Mouse (Mus musculus) liver, postnatal 0 days (tissue): ENCODE measurements at regions not wholly inside any gene's neighbourhood (a gene's known extent, or its start where the extent isn't known, plus 50 kb on each side); places are given as distances from the start of the nearest gene placed in this dataset.
A peak's percentile ranks its signal among the peaks of the same experiment; 100 is the strongest.

Experiments
- CTCF ChIP-seq: sonication (generic); IDR thresholded peaks from 2 replicates; pipeline ENCODE4 v1.5.1; 2016; ENCODE audit warnings: antibody characterized with exemption, low read depth
- EP300 ChIP-seq: IDR thresholded peaks from 2 replicates; pipeline ENCODE4 v1.6.1; 2016; ENCODE audit warnings: antibody characterized with exemption, low read depth, mild to moderate bottlenecking

- TF ChIP-seq CTCF, result no peak
- TF ChIP-seq EP300, result peak; percentile 12
These were observed 121.7 kb upstream of the Haao start for GRCm38 (mm10) chr17:83969407-83969826.
